Mouse (Mus musculus): Measurements from ENCODE around the gene Dop1b. TPM values are rescaled to one million over a fixed set of nuclear protein-coding genes. Genes with fewer than 3 reads are reported as not detected.

Dop1b gene
- polyA plus RNA-seq, 1 experiment from 2014 or later = 27.8 TPM

DNA sequence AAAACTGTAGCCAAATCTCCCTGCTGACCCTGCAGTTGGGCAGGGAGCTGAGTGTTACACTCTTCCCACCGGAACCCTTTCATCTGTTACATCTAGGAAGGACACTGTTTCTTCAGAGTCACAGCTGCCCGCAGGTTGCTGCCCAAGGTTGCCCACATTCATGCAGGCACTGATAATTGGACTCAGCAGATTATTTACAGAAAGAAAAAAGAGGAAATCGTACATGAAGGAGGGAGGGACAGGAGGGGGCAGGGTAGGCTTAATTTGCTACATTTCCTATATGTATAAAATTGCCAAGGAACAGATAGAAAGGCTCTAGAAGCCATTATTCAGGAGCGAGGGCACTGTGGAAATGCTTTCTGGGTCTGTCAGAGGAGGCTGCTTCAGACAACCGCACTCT lies 44.9 kb downstream of the Dop1b start:
- Histone ChIP-seq H3K27me3 (ENCODE audit: control insufficient read depth, insufficient read depth, low read length) (no peaks in the 10 kb centered on the region), H3K9me3 (replicated peaks; ENCODE audit: control insufficient read depth, low read length) (no peaks in the 10 kb centered on the region), H3K4me1 (ENCODE audit: control insufficient read depth, insufficient read depth, low read length) (no peaks in the 10 kb centered on the region), H3K4me2 (ENCODE audit: low read depth, low read length) (no peak overlapping the region), H3K4me3 (replicated peaks; ENCODE audit: low read length) (no peak overlapping the region), H3K36me3 (ENCODE audit: control insufficient read depth, insufficient read depth, low read length) (no peaks in the 10 kb centered on the region), H3K27ac (ENCODE audit: low read length) (no peak overlapping the region), H3K9ac (ENCODE audit: low read length) (no peak overlapping the region)
- no peak for ATAC-seq (ENCODE audit: insufficient read depth, low FRiP score)
- 68% methylated on average over 5 of the region's 5 CpGs for WGBS

DNA sequence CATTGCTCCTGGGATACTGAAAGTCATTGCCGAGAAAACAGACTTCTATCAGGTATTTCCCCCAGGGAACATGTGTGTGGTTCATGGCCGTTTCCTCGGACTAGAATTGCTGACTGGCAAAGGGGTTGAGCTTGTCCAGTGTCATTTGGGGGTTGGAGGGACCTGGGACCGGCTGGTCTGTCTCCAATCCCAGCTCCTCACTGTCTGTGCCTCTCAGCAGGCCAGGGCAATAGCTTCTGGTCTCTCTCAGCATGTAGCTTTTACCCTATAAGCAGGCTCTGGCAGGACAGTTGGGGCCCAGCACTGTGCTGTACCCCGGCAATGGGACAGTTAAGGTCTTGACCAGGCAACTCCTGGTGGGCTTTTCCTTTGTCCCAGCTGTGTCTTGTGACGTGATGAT lies 51.7 kb downstream of the Dop1b start:
- whole genome bisulfite sequencing = 80% methylated on average over 6 of the region's 6 CpGs
- ATAC-seq (ENCODE audit: insufficient read depth, low FRiP score) = no peak
- H3K36me3 ChIP-seq (ENCODE audit: control insufficient read depth, insufficient read depth, low read length) = peaks cover 4% of the 10 kb centered on the region; the same call in 1 of the 2 replicates
- no peak overlapping the region for H3K4me2 ChIP-seq (ENCODE audit: low read depth, low read length)
- H3K9ac ChIP-seq (ENCODE audit: low read length) = no peak overlapping the region
- H3K4me1 ChIP-seq (ENCODE audit: control insufficient read depth, insufficient read depth, low read length) = no peaks in the 10 kb centered on the region
- H3K4me3 ChIP-seq (replicated peaks; ENCODE audit: low read length) = no peak overlapping the region
- H3K27ac ChIP-seq (ENCODE audit: low read length) = no peak overlapping the region
- H3K27me3 ChIP-seq (ENCODE audit: control insufficient read depth, insufficient read depth, low read length) = no peaks in the 10 kb centered on the region
- H3K9me3 ChIP-seq (replicated peaks; ENCODE audit: control insufficient read depth, low read length) = no peaks in the 10 kb centered on the region

DNA sequence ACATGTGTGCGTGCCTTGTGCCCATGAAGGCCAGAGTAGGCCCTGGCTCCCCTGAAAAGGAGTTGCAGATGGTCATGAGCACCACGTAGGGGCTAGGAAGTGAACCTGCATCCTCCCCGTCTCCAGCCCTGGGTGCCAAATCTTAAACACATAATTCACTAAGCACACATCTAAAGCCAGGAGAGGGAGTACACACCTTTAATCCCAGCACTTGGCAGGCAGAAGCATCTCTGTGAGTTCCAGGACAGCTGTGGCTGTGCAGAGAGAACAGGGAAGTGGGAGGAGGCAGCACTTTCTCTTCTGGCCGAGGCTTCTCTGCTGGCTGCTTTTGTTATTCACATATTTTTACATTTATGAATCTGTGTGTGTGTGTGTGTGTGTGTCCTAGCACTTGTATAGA lies 52.9 kb downstream of the Dop1b start:
- no peaks in the 10 kb centered on the region for H3K27me3 ChIP-seq (ENCODE audit: control insufficient read depth, insufficient read depth, low read length)
- H3K4me1 ChIP-seq (ENCODE audit: control insufficient read depth, insufficient read depth, low read length) = no peaks in the 10 kb centered on the region
- no peak overlapping the region for H3K27ac ChIP-seq (ENCODE audit: low read length)
- H3K9ac ChIP-seq (ENCODE audit: low read length) = no peak overlapping the region
- no peak overlapping the region for H3K4me3 ChIP-seq (replicated peaks; ENCODE audit: low read length)
- H3K9me3 ChIP-seq (replicated peaks; ENCODE audit: control insufficient read depth, low read length) = no peaks in the 10 kb centered on the region
- peaks cover 5% of the 10 kb centered on the region for H3K36me3 ChIP-seq (ENCODE audit: control insufficient read depth, insufficient read depth, low read length)
- no peak overlapping the region for H3K4me2 ChIP-seq (ENCODE audit: low read depth, low read length)
- ATAC-seq (ENCODE audit: insufficient read depth, low FRiP score) = peak; percentile 67; the same call in 1 of the 2 replicates
- 36% methylated on average over 4 of the region's 4 CpGs for WGBS

DNA sequence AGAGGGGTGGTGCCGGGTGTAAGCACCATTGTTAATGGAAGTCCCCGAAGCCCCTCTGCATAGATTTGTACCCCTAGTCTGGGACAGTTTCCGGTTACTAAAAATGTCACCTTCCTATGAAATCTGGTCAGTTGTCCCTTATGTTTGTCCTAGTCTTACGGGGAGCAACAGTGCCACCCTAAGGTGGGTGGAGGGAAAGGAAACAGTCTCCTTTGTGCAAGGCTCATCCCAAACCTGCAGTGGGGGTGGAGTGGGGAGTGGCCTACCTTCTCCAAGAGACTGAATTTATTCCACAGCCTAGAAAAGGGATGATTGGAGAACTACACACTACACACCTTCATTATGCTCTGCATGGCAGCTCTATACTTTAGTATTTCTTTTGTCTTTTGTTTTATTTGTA lies 55.3 kb downstream of the Dop1b start:
- Histone ChIP-seq H3K27ac (ENCODE audit: low read length) (no peak overlapping the region), H3K9ac (ENCODE audit: low read length) (no peak overlapping the region), H3K27me3 (ENCODE audit: control insufficient read depth, insufficient read depth, low read length) (no peaks in the 10 kb centered on the region), H3K4me2 (ENCODE audit: low read depth, low read length) (no peak overlapping the region), H3K4me1 (ENCODE audit: control insufficient read depth, insufficient read depth, low read length) (no peaks in the 10 kb centered on the region), H3K4me3 (replicated peaks; ENCODE audit: low read length) (no peak overlapping the region), H3K9me3 (replicated peaks; ENCODE audit: control insufficient read depth, low read length) (no peaks in the 10 kb centered on the region), H3K36me3 (ENCODE audit: control insufficient read depth, insufficient read depth, low read length) (peaks cover 14% of the 10 kb centered on the region)
- 51% methylated on average over 4 of the region's 4 CpGs for WGBS
- no peak; the same call in 1 of the 2 replicates for ATAC-seq (ENCODE audit: insufficient read depth, low FRiP score)

DNA sequence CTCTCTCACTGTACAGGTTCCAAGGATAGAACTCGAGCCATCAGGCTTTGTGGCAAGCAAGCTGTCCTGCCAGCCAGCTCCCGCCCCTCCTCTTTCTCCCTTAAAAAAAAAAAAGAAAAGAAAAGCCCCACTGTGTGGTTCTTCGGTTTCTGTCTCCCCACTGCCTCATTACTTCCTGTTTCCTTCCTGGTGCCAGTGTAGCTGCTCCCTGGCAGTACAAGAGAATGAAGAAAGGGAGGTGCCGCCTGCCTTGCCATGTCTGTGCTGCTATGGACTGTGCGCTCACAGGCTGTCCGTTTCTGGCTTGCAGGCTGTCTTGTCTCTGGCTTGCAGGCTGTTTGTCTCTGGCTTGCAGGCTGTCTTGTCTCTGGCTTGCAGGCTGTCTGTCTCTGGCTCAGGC lies 55.8 kb downstream of the Dop1b start:
- Histone ChIP-seq H3K4me2 (ENCODE audit: low read depth, low read length) (no peak overlapping the region), H3K4me3 (replicated peaks; ENCODE audit: low read length) (no peak overlapping the region), H3K27ac (ENCODE audit: low read length) (no peak overlapping the region), H3K27me3 (ENCODE audit: control insufficient read depth, insufficient read depth, low read length) (no peaks in the 10 kb centered on the region), H3K9me3 (replicated peaks; ENCODE audit: control insufficient read depth, low read length) (no peaks in the 10 kb centered on the region), H3K4me1 (ENCODE audit: control insufficient read depth, insufficient read depth, low read length) (no peaks in the 10 kb centered on the region), H3K9ac (ENCODE audit: low read length) (no peak overlapping the region), H3K36me3 (ENCODE audit: control insufficient read depth, insufficient read depth, low read length) (peaks cover 14% of the 10 kb centered on the region)
- 72% methylated on average over 6 of the region's 6 CpGs for WGBS
- no peak for ATAC-seq (ENCODE audit: insufficient read depth, low FRiP score)

DNA sequence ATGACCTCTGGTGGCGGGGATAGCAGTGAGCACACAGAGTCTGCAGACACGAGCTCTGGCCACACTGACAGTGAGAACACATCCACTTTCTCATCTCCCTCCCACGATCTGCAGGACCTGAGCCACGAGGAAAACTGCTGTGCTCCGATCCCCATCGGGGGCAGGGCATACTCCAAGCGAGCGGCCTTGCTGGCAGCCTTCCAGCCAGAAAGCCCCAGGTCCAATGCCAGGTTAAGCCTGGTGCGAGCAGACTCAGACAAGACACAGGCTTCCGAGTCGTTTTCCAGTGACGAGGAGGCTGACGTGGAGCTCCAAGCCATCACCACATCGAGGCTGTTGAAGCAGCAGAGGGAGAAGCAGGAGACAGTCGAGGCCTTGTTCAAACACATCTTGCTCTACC lies 57.9 kb downstream of the Dop1b start:
- H3K4me1 ChIP-seq (ENCODE audit: control insufficient read depth, insufficient read depth, low read length) = no peaks in the 10 kb centered on the region
- no peaks in the 10 kb centered on the region for H3K9me3 ChIP-seq (replicated peaks; ENCODE audit: control insufficient read depth, low read length)
- H3K27ac ChIP-seq (ENCODE audit: low read length) = no peak overlapping the region
- H3K27me3 ChIP-seq (ENCODE audit: control insufficient read depth, insufficient read depth, low read length) = no peaks in the 10 kb centered on the region
- H3K9ac ChIP-seq (ENCODE audit: low read length) = no peak overlapping the region
- no peak overlapping the region for H3K4me3 ChIP-seq (replicated peaks; ENCODE audit: low read length)
- no peak overlapping the region for H3K4me2 ChIP-seq (ENCODE audit: low read depth, low read length)
- peaks cover 14% of the 10 kb centered on the region for H3K36me3 ChIP-seq (ENCODE audit: control insufficient read depth, insufficient read depth, low read length)
- ATAC-seq (ENCODE audit: insufficient read depth, low FRiP score) = no peak
- 68% methylated on average over 15 of the region's 15 CpGs for WGBS

DNA sequence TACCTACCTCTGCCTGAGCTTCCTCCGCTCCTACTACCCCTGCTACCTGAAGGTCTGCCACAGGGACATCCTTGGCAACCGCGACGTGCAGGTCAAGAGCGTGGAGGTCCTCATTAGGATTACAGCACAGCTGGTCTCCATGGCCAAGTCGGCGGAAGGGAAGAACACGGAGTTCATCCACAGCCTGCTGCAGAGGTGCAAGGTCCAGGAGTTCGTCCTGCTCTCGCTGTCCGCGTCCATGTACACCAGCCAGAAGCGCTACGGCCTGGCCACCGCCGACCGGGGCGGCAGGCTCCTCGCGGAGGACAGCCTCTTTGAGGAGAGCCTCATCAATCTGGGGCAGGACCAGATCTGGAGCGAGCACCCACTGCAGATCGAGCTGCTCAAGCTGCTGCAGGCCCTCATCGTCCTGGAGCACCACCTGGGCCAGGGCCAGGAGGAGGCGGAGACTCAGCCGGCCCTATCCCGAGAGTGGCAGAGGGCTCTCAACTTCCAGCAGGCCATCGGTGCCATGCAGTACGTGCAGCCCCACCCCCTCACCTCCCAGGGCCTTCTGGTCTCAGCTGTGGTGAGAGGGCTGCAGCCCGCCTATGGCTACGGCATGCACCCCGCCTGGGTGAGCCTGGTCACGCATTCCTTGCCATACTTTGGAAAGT lies 58.7 kb downstream of the Dop1b start:
- no peaks in the 10 kb centered on the region for H3K4me1 ChIP-seq (ENCODE audit: control insufficient read depth, insufficient read depth, low read length)
- H3K27ac ChIP-seq (ENCODE audit: low read length) = no peak overlapping the region
- H3K27me3 ChIP-seq (ENCODE audit: control insufficient read depth, insufficient read depth, low read length) = no peaks in the 10 kb centered on the region
- H3K36me3 ChIP-seq (ENCODE audit: control insufficient read depth, insufficient read depth, low read length) = peaks cover 12% of the 10 kb centered on the region
- peak; percentile 46; the same call in 1 of the 2 replicates for ATAC-seq (ENCODE audit: insufficient read depth, low FRiP score)
- H3K9me3 ChIP-seq (replicated peaks; ENCODE audit: control insufficient read depth, low read length) = no peaks in the 10 kb centered on the region
- WGBS = 69% methylated on average over 32 of the region's 32 CpGs
- no peak overlapping the region for H3K4me2 ChIP-seq (ENCODE audit: low read depth, low read length)
- H3K9ac ChIP-seq (ENCODE audit: low read length) = no peak overlapping the region
- no peak overlapping the region for H3K4me3 ChIP-seq (replicated peaks; ENCODE audit: low read length)

DNA sequence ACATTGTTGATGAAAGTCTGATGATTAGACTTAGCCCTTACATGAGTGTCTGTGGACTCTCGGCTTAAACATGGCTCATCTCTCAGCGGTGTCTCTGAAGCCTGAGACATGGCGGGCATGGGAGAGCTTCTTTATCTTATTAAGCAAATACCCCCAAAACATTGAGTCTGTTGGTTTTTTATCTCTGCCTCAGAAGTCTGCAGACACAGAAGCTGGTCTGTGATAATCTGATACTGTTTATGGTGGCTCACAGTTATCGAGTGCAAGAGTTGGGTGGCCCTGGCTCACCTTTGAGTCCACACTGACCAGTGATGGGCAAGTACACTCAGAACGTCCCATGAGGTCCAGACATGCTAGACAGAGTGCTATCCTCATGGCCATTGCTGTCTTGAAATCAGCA lies 63.0 kb downstream of the Dop1b start:
- Histone ChIP-seq H3K27me3 (ENCODE audit: control insufficient read depth, insufficient read depth, low read length) (no peaks in the 10 kb centered on the region), H3K9ac (ENCODE audit: low read length) (no peak overlapping the region), H3K4me3 (replicated peaks; ENCODE audit: low read length) (no peak overlapping the region), H3K4me2 (ENCODE audit: low read depth, low read length) (no peak overlapping the region), H3K4me1 (ENCODE audit: control insufficient read depth, insufficient read depth, low read length) (no peaks in the 10 kb centered on the region), H3K27ac (ENCODE audit: low read length) (no peak overlapping the region), H3K9me3 (replicated peaks; ENCODE audit: control insufficient read depth, low read length) (no peaks in the 10 kb centered on the region), H3K36me3 (ENCODE audit: control insufficient read depth, insufficient read depth, low read length) (peaks cover 8% of the 10 kb centered on the region)
- 76% methylated on average over 5 of the region's 5 CpGs for WGBS
- no peak for ATAC-seq (ENCODE audit: insufficient read depth, low FRiP score)

DNA sequence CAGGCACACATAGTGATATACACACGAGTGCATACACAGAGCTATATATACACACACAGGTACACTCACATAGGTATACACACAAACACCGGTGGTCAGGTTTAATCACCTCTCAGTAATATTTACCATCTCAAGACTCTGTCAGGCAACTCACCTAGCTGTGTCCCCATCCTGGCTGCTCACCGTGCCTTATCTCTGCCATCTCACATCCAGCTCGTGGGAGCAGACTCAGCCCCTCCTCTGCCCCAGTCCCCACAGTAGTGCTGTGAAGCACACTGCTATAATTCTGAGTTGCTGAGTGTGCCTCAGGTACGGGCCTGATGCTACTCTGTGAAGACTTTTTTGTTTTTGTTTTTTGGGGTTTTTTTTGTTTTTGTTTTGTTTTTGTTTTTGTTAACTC lies 64.8 kb downstream of the Dop1b start:
- no peak for ATAC-seq (ENCODE audit: insufficient read depth, low FRiP score)
- Histone ChIP-seq H3K36me3 (ENCODE audit: control insufficient read depth, insufficient read depth, low read length) (no peaks in the 10 kb centered on the region), H3K4me1 (ENCODE audit: control insufficient read depth, insufficient read depth, low read length) (no peaks in the 10 kb centered on the region), H3K27ac (ENCODE audit: low read length) (no peak overlapping the region), H3K4me3 (replicated peaks; ENCODE audit: low read length) (no peak overlapping the region), H3K4me2 (ENCODE audit: low read depth, low read length) (no peak overlapping the region), H3K9me3 (replicated peaks; ENCODE audit: control insufficient read depth, low read length) (no peaks in the 10 kb centered on the region), H3K9ac (ENCODE audit: low read length) (no peak overlapping the region), H3K27me3 (ENCODE audit: control insufficient read depth, insufficient read depth, low read length) (no peaks in the 10 kb centered on the region)
- WGBS = 57% methylated on average over 5 of the region's 5 CpGs
